Mouse (Mus musculus) Muller cell, postnatal 12 days (primary cell): ENCODE data around the gene Kcnip1.
A peak's percentile ranks its signal among the peaks of the same experiment; 100 is the strongest.

Experiments used
- DNase-seq: peaks from one replicate; pipeline ENCODE4 v3.0.0-alpha.2; 2015; ENCODE audit errors: inconsistent ontology term

Kcnip1 gene

DNA sequence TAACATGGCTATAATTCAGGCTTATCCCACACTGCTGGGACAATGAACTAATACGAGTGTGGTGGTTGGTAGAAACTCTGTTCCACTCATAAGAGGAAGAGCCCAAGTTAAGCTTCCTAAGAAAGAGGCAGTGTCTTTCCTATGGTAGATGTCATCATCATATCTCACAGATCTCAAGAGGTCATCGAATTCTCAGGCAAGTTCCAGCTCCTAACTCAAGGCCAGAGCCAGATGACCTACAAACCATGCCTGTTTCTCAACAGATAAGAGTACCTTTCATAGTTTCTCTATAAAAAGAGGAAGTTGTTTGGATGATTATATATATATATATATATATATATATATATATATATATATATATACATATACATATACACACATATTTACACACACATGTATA is 6.4 kb downstream of the Kcnip1 start:
- DNase-seq = no peak

GRCm38 (mm10) chr11:33980146-33980545 is 12.8 kb downstream of the Kcnip1 start:
- DNase-seq = no peak

- no peak for DNase-seq
Observed at GRCm38 (mm10) chr11:33975121-33975520, 17.8 kb downstream of the Kcnip1 start.

- no peak for DNase-seq
Observed at GRCm38 (mm10) chr11:33974341-33975040, 18.5 kb downstream of the Kcnip1 start.

DNA sequence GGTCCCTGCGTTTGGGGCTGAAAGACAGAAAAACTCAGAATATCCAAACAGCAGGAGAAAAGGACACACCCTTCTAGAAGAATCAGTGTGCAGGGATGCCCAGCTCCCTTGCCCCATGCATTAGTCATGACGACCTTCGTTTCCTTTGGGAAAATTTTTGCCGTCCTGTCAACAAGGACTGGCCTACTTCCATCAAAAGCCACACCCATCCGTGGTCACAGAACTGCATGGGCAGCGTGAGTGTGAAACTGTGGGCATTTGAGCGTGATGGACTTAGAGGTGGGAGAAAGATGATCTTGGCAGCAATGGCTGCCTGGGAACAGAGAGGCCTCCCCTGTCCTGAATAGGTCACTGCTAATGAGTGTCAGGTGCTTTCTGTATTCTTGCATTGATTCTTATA is 20.8 kb downstream of the Kcnip1 start:
- DNase-seq = peak; percentile 62

- DNase-seq = no peak
Observed at GRCm38 (mm10) chr11:33969199-33969598, 23.8 kb downstream of the Kcnip1 start.

- DNase-seq = no peak
Observed at GRCm38 (mm10) chr11:33967708-33968107, 25.2 kb downstream of the Kcnip1 start.

GRCm38 (mm10) chr11:33965380-33965779 is 27.6 kb downstream of the Kcnip1 start:
- DNase-seq = no peak

GRCm38 (mm10) chr11:33962688-33963407 is 30.1 kb downstream of the Kcnip1 start, which contains the start of gene Kcnmb1:
Kcnmb1 (plus strand) TSS chr11:33963013.
- peak; percentile 11 for DNase-seq

DNA sequence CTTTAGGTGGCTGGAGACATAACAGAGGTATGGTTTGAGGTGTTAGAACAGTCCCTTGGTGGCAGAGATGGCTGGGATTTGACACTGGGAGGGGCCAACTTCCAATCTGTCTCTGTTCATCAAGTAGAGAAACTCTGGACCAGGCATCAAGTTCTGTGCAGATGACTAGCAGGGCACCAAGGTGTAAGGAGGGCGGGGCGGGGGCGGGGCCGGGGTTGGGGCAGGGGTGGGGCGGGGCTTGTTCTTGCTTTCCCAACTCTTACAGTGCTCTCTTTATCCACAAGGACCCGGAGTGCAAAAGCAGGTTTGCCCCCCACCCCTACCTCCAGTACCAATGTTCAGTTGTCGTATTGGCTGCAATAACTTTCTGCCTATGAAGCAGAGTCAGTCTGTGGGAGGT is 30.8 kb downstream of the Kcnip1 start:
- DNase-seq = no peak

- no peak for DNase-seq
Observed at GRCm38 (mm10) chr11:33958713-33959112, 34.2 kb downstream of the Kcnip1 start.

DNA sequence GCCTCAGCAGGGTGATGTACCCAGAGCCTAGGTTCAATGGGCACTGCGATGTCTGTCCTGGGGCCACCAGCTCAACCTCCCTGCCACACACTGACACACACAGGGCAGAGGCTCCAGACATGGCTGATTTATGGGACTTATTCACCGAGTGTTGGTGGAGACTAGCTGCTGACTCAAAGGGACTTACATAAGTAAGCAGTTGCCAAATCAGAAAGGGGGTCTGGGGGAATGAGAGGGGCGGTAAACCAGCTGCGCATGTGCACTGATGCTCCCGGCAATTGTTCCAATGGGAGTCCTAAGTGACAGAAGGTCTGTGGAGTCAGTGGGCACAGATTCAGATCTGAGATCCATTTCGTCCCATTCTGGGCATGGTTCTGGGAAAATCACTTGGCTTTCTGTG is 35.4 kb downstream of the Kcnip1 start:
- no peak for DNase-seq

DNA sequence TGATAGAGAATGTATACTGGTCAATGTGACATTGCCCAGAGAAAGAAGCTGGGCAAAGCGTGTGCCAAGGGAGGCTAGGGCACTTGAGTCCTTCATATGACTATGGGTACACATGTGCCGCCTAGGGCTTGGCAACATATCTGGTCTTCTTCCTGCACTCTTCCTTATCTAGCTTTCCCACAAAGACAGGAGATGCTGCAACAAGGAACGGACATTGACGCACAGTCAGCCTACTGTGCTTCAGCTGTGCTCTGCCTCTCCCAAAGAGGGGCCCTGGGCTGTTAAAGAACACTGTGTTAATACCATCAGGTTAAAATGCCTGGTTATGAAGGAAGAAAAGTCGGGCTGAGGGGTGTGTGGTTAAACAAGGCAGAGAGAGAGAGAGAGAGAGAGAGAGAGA is 36.3 kb downstream of the Kcnip1 start:
- no peak for DNase-seq

DNA sequence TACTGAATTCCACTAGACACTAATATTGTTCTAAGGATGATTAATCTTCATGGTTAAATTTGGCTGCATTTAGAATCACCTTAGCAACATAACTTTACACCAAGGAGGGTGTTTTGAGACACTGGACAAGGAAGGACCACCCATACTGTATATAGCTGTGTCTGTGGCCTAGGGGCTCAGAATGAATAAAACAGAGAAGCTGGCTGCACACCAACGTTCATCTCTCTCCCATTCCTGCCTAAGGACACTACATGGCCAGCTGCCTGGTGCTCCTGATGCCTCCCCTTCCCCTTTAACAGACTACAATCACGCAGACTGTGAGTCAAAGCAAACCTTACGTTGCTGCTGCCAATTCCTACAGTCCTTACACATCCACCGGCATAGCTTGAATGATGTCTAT is 37.0 kb downstream of the Kcnip1 start:
- no peak for DNase-seq

DNA sequence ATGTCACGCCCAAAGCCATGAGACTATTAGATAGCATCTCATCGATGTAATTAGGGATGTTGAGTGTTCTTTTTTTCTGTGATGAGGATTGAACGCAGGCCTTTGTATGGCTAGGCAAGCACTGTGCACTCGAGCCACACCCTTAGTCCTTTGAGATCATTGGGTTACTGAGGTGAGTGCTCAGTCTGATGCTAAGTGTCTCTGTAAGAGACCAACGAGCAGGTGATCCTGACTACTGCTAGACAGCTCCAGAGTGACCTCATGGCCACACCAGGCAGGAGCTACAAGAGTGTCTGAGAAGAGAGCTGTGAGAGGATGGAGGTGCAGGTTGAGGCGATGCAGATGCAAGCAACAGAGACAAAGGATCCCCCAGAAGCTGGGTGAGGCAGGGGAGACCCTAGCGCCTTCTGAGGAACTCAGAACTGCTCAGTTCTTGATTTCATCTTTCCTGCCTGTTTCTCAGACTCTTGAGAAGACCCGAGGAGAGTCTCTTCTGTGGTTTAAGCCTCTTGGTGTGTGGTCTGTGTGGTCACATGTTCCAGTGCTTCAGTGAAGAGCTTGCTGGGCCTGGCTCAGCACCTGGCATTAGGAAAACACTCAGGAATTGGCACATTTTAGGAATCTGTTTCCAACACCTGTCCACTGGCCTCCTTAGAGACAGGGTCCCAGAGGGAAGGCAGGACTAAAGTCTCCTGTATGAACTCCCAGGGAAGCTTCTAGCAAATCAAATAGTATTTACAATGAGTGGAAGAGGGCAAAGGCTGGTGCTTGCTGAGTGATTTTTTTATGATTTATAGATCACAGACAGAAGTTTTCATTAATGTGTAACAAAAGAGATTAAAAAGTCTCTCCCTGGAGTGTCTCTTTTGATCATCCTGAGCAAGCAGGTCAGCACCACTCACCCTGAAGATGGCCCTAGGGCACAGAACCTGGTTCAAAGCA is 41.0 kb downstream of the Kcnip1 start:
- no peak for DNase-seq

DNA sequence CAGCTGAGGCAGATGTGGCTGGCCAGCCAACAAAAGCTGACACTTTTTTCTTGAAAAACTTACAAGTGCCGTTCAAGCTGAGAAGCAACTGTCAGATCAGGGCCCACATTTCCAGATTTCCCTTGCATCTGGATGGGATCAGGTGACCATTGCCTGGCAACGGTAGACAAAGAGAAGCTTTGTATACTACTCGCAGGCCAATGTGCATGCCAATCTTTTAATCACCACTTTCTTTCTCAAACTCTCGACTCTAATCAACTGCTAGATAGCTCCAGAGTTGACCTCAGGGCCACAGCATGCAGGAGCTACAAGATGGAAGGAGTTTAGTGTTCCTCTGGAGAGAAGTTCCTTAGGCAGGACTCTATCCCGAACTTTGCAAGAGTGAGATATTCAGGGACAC is 41.8 kb downstream of the Kcnip1 start:
- DNase-seq = peak; percentile 7

GRCm38 (mm10) chr11:33946501-33946900 is 46.5 kb downstream of the Kcnip1 start:
- DNase-seq = no peak

DNA sequence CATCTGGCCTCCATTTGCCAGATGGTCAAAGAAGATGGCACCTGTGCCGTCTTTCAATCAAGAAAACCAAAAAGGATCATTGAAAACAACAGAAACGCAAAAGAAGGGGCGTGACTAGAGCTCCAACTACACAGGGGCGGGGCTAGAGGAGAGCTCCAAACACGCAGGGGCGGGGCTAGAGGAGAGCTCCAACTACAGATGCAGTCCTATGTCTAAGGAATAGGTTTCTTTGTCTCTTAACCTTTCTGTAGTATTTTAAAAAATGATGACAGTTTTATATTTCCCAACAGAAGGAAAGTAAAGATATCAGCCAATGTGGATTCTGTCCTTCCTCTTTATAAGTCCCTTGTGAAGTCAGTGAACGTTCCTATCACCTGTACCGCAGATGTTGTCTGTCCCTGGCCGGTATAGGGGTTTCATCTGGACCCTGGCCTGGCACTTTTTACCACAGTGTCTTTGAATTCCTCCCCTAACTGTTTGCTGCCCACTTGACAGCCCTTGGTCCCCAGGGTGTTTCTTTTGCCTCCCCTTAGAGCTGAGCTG is 48.1 kb downstream of the Kcnip1 start:
- no peak for DNase-seq

- no peak for DNase-seq
Observed at GRCm38 (mm10) chr11:33944067-33944785, 48.7 kb downstream of the Kcnip1 start.

- no peak for DNase-seq
Observed at GRCm38 (mm10) chr11:33943565-33943964, 49.4 kb downstream of the Kcnip1 start.

GRCm38 (mm10) chr11:33939456-33940113 is 53.4 kb downstream of the Kcnip1 start:
- DNase-seq = no peak
